Mouse (Mus musculus) thymus, postnatal 0 days (tissue): ENCODE measurements around the gene Mta1. TPM values are rescaled to one million over a fixed set of nuclear protein-coding genes. Genes with fewer than 3 reads are reported as not detected.

Source experiments
- DNase-seq: peaks from one replicate; pipeline ENCODE4 v3.0.0-alpha.2; 2015; ENCODE audit warnings: low spot score
- polyA plus RNA-seq: library from polyadenylated mRNA; unstranded; fragments of >200 nt; fragmentation: Nextera tagmentation; extraction: Ambion mirVana; gene quantifications from 2 replicates; pipeline ENCODE4 v1.2.1, GENCODE M21; 2015

Gene Mta1
- polyA plus RNA-seq, 1 experiment from 2014 or later, result 13.6 TPM

- DNase-seq, result no peak
Measured at GRCm38 (mm10) chr12:113133861-113134403, 35.9 kb downstream of the Mta1 start.

GRCm38 (mm10) chr12:113134502-113134901 lies 36.4 kb downstream of the Mta1 start:
- DNase-seq, result no peak

- DNase-seq, result no peak
Measured at GRCm38 (mm10) chr12:113135401-113135800, 37.3 kb downstream of the Mta1 start.

GRCm38 (mm10) chr12:113136492-113137020 lies 38.5 kb downstream of the Mta1 start:
- DNase-seq, result no peak

GRCm38 (mm10) chr12:113137260-113138213 lies 39.5 kb downstream of the Mta1 start:
- DNase-seq, result no peak

- DNase-seq, result no peak
Measured at GRCm38 (mm10) chr12:113138291-113138690, 40.2 kb downstream of the Mta1 start.

GRCm38 (mm10) chr12:113138901-113139864 lies 41.1 kb downstream of the Mta1 start:
- DNase-seq, result no peak

GRCm38 (mm10) chr12:113139908-113140615 lies 42.0 kb downstream of the Mta1 start, which contains the start of gene Crip2:
Crip2 (plus strand) TSS chr12:113140236.
- peak; percentile 96 for DNase-seq

GRCm38 (mm10) chr12:113140616-113141411 lies 42.7 kb downstream of the Mta1 start:
- DNase-seq, result no peak

GRCm38 (mm10) chr12:113141531-113141973 lies 43.5 kb downstream of the Mta1 start:
- DNase-seq, result no peak

GRCm38 (mm10) chr12:113142021-113142975 lies 44.2 kb downstream of the Mta1 start:
- no peak for DNase-seq

GRCm38 (mm10) chr12:113143164-113143563 lies 45.1 kb downstream of the Mta1 start:
- no peak for DNase-seq

- peak; percentile 55 for DNase-seq
Measured at GRCm38 (mm10) chr12:113144001-113144756, 46.1 kb downstream of the Mta1 start.

- DNase-seq, result no peak
Measured at GRCm38 (mm10) chr12:113144886-113145285, 46.8 kb downstream of the Mta1 start.

- no peak for DNase-seq
Measured at GRCm38 (mm10) chr12:113145591-113145990, 47.5 kb downstream of the Mta1 start.

GRCm38 (mm10) chr12:113146112-113147057 lies 48.3 kb downstream of the Mta1 start, which contains the start of gene Crip1:
Crip1 (plus strand) TSS chr12:113146316.
- DNase-seq, result peak; percentile 83
